Mouse (Mus musculus): ENCODE data around the gene Nrn1l. TPM values are rescaled to one million over a fixed set of nuclear protein-coding genes. Genes with fewer than 3 reads are reported as not detected.

Gene Nrn1l
- 0.32 and 1.0 TPM in 2 replicates for polyA plus RNA-seq (2015; fragmentation: Nextera tagmentation; extraction: Ambion mirVana)

DNA sequence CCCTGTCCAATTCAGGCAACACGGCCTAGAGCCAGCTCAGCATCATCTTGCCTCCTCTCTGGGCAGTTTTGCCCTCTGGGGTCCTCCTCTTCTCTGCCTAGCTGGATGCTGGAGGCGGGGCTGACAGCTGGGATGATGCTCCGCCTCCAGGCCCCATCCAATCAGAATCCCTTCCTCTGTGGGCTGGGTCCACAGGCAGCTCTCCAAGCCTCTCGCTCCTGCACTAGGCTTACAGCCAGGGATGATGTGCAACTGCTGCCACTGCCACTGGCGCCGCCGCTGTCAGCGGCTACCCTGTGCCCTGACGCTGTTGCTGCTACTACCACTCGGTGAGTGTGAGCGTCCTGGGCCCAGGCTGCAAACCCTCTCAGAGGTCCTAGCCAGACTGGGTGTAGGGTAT is at the start of gene Nrn1l:
TSS of gene Nrn1l (plus strand) at position 229 of the 400 bp plus-strand sequence.

DNA sequence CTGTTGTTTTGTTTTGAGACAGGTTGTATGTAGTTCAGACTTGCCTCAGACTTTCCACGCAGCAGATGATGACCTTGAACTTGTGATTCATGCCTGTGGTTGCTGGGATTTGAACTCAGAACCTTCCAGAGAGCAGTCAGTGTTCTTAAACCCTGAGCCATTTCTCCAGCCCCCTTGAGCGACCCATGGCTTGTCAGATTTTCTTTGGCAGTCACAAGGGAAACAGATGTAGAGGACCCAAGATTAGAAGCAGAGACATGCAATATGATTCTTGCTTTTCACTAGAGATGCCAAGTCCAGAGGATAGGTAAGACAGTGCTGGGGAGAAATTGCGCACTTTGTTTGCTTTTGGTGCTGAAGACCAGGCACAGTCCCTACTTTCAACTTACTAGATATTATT is 40.2 kb upstream of the Nrn1l start, which contains the start of gene Cenpt:
TSS of gene Cenpt (minus strand) at position 101 of the 400 bp plus-strand sequence.

DNA sequence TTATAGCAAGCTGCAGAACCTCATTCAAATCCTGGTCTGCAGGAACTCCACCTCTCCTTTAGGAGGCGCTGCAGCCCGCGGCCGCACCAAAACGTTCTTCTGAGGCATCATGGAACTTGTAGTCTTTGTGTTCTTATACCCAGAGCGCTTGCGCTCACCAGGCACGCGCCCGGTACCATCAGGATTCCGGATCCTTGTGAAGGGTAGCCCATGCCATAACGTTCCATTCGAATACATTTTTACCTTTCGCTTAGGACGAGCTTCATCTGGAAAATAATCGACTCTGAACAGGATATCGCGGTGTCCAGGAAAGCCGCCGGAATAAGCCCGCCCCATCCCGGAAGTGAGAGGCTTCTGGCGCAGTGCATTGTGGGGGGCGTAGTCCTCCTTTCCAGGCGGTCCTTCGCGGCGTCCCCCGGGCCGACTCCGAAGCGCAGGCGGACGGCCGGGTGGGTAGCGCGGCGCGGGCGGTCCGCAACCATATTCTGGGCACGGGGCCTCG is 38.6 kb upstream of the Nrn1l start, which contains the start of gene Thap11:
TSS of gene Thap11 (plus strand) at position 418 of the 502 bp plus-strand sequence.

DNA sequence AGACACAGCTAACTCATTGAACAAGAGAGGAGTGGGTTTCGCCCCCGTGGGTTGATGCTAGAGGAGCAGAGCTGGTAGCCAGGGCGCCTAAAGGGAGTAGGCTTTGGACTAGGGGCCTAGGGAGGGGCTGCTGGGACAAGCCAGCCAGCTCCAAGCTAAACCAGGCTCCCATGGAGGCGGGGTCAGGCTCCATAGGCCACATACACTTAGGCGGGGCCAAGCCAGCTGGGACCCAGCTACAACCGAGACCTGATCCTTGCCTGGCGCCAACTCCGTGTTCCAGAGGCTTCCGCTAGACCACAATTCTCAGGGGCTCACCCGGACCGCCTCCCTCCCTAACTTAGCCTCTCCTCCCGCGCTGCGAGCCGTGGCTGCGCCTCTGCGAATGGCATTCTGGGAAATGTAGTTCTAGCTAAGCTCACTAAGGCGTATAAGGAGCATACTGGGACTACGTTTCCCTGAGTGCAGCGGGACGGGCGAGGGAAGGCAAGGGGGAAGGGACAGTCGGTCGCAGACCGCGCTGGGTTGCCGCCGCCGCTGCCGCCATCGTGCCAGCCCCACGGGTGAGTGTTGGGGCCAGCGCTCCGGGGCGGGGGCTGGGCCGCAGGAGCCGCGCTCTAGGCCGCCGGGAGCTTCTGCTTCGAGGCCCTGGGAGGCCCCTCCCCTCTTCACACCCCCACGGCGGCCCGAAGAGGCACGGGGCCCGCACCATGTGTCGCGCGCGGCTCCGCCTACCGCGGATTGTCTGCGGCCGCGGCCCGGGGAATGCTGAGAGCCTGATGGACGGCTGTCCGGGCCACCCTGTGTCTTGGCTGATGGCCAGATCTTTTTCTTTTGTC is 33.0 kb upstream of the Nrn1l start, which contains the start of gene Nutf2:
TSS of gene Nutf2 (plus strand) at position 438 of the 839 bp plus-strand sequence.

DNA sequence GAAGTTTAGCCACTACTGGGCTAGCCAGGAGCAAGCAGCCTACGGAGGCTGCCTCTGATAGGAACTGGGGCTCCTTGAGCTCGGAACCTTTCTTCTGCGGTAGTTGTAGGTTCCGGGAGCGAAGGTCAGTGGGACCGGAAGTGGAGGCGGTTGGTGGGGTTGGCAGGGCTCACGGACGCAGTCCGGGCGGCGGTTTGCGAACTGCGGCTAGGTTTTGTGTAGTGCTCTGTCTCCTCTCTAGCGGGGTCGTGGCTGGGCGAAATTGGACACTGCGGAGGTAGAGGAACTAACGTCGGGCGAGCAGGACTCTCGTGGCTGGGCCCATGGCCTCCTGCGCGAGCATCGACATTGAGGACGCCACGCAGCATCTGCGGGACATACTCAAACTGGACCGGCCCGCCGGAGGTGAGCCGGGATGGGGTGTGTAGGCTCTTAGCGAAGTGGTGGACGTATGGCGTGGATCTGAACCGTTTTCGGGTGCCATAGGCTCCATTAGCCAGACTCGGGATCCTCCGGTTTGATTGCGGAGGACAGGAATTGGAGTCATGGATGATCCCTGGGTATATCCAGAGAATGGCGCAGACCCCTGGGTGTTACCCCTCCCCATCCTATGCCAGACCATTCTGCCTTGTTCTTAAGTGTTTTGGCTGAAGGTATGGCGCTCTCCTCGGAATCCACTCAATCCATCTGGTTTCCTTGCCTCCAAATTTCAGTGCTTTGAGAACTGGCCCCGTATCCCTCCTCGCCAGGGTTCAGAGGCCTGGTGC is 12.4 kb upstream of the Nrn1l start, which contains the start of gene Edc4:
TSS of gene Edc4 (plus strand) at position 128 of the 767 bp plus-strand sequence.

DNA sequence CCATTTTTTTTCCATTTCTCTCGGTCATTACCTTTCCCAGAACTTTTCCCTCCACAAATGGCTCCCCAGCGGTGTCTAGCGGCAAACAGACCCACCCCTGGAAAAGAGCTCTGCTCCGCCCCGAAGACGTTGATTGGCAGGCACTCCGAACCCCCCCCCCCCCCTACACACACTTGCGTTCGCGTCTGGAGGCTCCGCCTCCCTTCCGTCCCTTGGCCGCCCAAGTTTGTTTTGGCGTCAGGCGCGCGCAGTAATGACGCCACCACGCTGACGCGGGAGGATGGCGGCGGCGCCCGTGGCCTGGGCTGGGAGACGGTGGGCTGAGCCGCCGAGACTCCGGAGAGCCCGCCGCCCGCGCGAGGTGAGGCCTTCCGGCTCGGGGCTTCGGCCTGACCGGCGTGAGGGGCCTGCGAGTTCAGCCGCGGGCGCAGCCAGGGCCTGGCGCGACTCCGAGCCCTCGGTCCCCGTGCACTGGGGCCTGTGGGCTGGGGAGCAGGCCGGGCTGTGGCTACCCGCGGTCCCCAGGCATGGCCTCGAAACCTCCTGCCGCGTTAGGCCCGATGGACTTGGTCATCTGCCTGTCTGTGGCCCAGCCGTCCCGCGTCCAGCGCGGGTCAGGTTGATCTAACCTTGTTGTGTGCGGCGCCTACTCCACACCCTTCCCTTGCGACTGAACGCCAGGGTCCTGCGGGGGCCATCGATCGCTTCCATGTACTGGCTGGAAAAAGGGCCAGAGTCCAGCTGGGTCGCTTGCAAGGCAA is 7.0 kb downstream of the Nrn1l start, which contains the start of gene Pskh1:
TSS of gene Pskh1 (plus strand) at position 262 of the 761 bp plus-strand sequence.

DNA sequence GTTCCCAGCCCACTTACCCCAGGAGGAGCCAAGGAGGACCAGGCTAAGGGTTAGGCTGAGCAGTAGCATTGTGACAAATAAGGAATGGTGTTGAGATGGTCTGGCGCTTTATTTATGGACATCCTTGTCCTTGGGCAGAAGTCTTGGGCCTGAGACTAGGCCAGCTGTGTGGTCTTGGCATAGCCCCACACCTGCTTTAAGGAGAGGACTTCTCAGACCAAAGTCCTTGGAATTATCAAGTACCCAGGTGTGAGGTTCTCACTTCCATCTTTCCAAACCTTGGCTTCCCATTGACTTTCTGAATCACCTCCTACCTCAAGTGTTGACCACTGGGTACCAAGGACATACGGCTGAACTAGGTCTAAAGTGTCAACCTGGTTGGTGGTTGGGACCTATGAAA is 40.4 kb downstream of the Nrn1l start, which contains the start of gene Ctrl:
TSS of gene Ctrl (minus strand) at position 101 of the 400 bp plus-strand sequence.

DNA sequence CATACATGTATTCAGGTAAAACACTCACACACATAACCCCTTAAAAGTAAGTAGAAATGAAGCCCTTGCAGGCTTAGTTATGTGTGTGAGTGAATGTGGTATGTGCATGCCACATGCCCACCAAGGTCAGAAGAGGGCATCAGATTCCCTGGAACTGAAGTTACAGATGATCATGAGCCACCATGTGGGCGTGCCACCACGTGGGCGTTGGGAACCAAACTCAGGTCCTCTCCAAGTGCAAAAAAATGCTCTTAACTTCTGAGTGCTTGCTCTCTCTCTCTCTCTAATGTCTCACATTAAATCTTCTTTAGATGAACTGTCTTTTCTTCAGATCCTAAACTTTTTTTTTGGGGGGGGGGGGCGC is 44.9 kb downstream of the Nrn1l start, which contains the start of gene Psmb10:
TSS of gene Psmb10 (minus strand) at position 139 of the 364 bp plus-strand sequence.

DNA sequence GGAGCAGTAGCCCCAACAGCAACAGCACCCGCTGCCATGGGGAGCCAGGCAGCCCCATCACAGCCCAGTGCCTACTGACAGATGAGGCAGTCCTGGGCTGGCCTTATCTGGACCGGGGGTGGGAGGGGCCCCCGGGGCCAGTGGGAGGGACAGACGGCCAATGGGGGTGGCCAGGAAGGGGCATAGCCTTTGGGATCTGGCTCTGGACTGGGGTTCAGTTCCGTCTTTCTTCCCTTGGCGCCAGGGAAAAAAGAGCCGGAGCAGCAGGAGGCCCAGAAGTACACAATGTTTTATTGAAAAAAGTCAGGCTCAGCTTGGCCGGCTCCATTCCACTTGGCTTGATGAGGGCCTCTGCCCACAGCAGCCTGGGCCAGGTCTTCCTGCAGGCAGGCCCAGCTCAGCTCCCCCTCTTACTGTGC is 50.0 kb downstream of the Nrn1l start, which contains the start of gene Lcat:
TSS of gene Lcat (minus strand) at position 62 of the 419 bp plus-strand sequence.

Other genes starting within 250 kb of the Nrn1l start
- 2.6 and 5.1 TPM in 2 replicates for gene Carmil2, start 207.3 kb upstream of the Nrn1l start, polyA plus RNA-seq (2015; fragmentation: Nextera tagmentation; extraction: Ambion mirVana)
- gene Acd, start 192.5 kb upstream of the Nrn1l start, polyA plus RNA-seq (2015; fragmentation: Nextera tagmentation; extraction: Ambion mirVana): 29.3 and 36.4 TPM in 2 replicates
- gene Pard6a, start 192.4 kb upstream of the Nrn1l start, polyA plus RNA-seq (2015; fragmentation: Nextera tagmentation; extraction: Ambion mirVana): 18.6 and 19.0 TPM in 2 replicates
- 0.12 TPM in 1 of 2 replicates, not detected in the other for gene 4933405L10Rik, start 185.9 kb upstream of the Nrn1l start, polyA plus RNA-seq (2015; fragmentation: Nextera tagmentation; extraction: Ambion mirVana)
- 7.5 and 8.4 TPM in 2 replicates for gene Enkd1, start 185.4 kb upstream of the Nrn1l start, polyA plus RNA-seq (2015; fragmentation: Nextera tagmentation; extraction: Ambion mirVana)
- gene Gfod2, start 134.9 kb upstream of the Nrn1l start, polyA plus RNA-seq (2015; fragmentation: Nextera tagmentation; extraction: Ambion mirVana): 8.5 and 9.6 TPM in 2 replicates
- gene Ranbp10, start 66.2 kb upstream of the Nrn1l start, polyA plus RNA-seq (2015; fragmentation: Nextera tagmentation; extraction: Ambion mirVana): 6.8 and 10.9 TPM in 2 replicates
- not detected in 2 replicates for gene Tsnaxip1, start 65.8 kb upstream of the Nrn1l start, polyA plus RNA-seq (2015; fragmentation: Nextera tagmentation; extraction: Ambion mirVana)
- 16.6 and 19.3 TPM in 2 replicates for gene Cenpt, start 40.3 kb upstream of the Nrn1l start, polyA plus RNA-seq (2015; fragmentation: Nextera tagmentation; extraction: Ambion mirVana)
- gene Thap11, start 38.4 kb upstream of the Nrn1l start, polyA plus RNA-seq (2015; fragmentation: Nextera tagmentation; extraction: Ambion mirVana): 51.8 and 59.6 TPM in 2 replicates
- gene Nutf2, start 33.0 kb upstream of the Nrn1l start, polyA plus RNA-seq (2015; fragmentation: Nextera tagmentation; extraction: Ambion mirVana): 101 and 117 TPM in 2 replicates
- gene Edc4, start 12.7 kb upstream of the Nrn1l start, polyA plus RNA-seq (2015; fragmentation: Nextera tagmentation; extraction: Ambion mirVana): 15.2 and 20.9 TPM in 2 replicates
- gene Pskh1, start 6.9 kb downstream of the Nrn1l start, polyA plus RNA-seq (2015; fragmentation: Nextera tagmentation; extraction: Ambion mirVana): 20.7 and 26.6 TPM in 2 replicates
- gene Ctrl, start 40.3 kb downstream of the Nrn1l start, polyA plus RNA-seq (2015; fragmentation: Nextera tagmentation; extraction: Ambion mirVana): 0.88 and 1.1 TPM in 2 replicates
- 96.9 and 99.9 TPM in 2 replicates for gene Psmb10, start 44.9 kb downstream of the Nrn1l start, polyA plus RNA-seq (2015; fragmentation: Nextera tagmentation; extraction: Ambion mirVana)
- gene Lcat, start 49.8 kb downstream of the Nrn1l start, polyA plus RNA-seq (2015; fragmentation: Nextera tagmentation; extraction: Ambion mirVana): 6.5 and 7.3 TPM in 2 replicates
- gene Slc12a4, start 72.5 kb downstream of the Nrn1l start, polyA plus RNA-seq (2015; fragmentation: Nextera tagmentation; extraction: Ambion mirVana): 15.6 and 22.9 TPM in 2 replicates
- 0.11 TPM in 1 of 2 replicates, not detected in the other for gene Dpep3, start 85.9 kb downstream of the Nrn1l start, polyA plus RNA-seq (2015; fragmentation: Nextera tagmentation; extraction: Ambion mirVana)
- gene Dus2, start 97.8 kb downstream of the Nrn1l start, polyA plus RNA-seq (2015; fragmentation: Nextera tagmentation; extraction: Ambion mirVana): 8.6 and 12.1 TPM in 2 replicates
- 0.16 TPM in 1 of 2 replicates, not detected in the other for gene Dpep2nb, start 112.4 kb downstream of the Nrn1l start, polyA plus RNA-seq (2015; fragmentation: Nextera tagmentation; extraction: Ambion mirVana)
- gene Ddx28, start 118.3 kb downstream of the Nrn1l start, polyA plus RNA-seq (2015; fragmentation: Nextera tagmentation; extraction: Ambion mirVana): 12.6 and 16.5 TPM in 2 replicates
- gene Nfatc3, start 165.3 kb downstream of the Nrn1l start, polyA plus RNA-seq (2015; fragmentation: Nextera tagmentation; extraction: Ambion mirVana): 2.5 and 4.6 TPM in 2 replicates
- 1.5 and 1.6 TPM in 2 replicates for gene Esrp2, start 243.4 kb downstream of the Nrn1l start, polyA plus RNA-seq (2015; fragmentation: Nextera tagmentation; extraction: Ambion mirVana)